Mouse (Mus musculus) hindbrain, embryonic 14.5 days (tissue): ENCODE results near the gene Spats2l. TPM values are rescaled to one million over a fixed set of nuclear protein-coding genes. Genes with fewer than 3 reads are reported as not detected.
A peak's percentile ranks its signal among the peaks of the same experiment; 100 is the strongest.

Source experiments
- ATAC-seq: fragments of 200-750 bp; cut with Nextera tagmentation; 2 replicates; pipeline ENCODE4 v1.8.0; 2017; ENCODE audit warnings: moderate number of reproducible peaks, mild to moderate bottlenecking, moderate TSS enrichment, moderate library complexity; ENCODE audit not compliant: low FRiP score
- DNase-seq: peaks from one replicate; pipeline ENCODE4 v3.0.0-alpha.2; 2015; ENCODE audit warnings: low spot score
- H3K27ac ChIP-seq: fragments of 300-500 bp; sonication (generic); 2 replicates; pipeline ENCODE4 v1.5.1; 2014; ENCODE audit warnings: mild to moderate bottlenecking, moderate library complexity
- H3K27me3 ChIP-seq: fragments of 300-500 bp; sonication (generic); 2 replicates; pipeline ENCODE4 v1.6.1; 2014; ENCODE audit warnings: mild to moderate bottlenecking, low read length, mixed read lengths; ENCODE audit not compliant: control insufficient read depth, insufficient read depth
- H3K36me3 ChIP-seq: fragments of 300-500 bp; sonication (generic); replicated peaks from 2 replicates; pipeline ENCODE4 v1.6.1; 2014; ENCODE audit not compliant: control insufficient read depth, insufficient read depth
- H3K4me1 ChIP-seq: fragments of 300-500 bp; sonication (generic); replicated peaks from 2 replicates; pipeline ENCODE4 v1.6.1; 2014; ENCODE audit warnings: antibody characterized with exemption, low read length, mixed read lengths; ENCODE audit not compliant: control insufficient read depth, insufficient read depth
- H3K4me2 ChIP-seq: fragments of 300-500 bp; sonication (generic); replicated peaks from 2 replicates; pipeline ENCODE4 v1.6.1; 2014; ENCODE audit warnings: mild to moderate bottlenecking, moderate library complexity
- H3K4me3 ChIP-seq: fragments of 300-500 bp; sonication (generic); replicated peaks from 2 replicates; pipeline ENCODE4 v1.5.1; 2014; ENCODE audit warnings: mild to moderate bottlenecking, low read length
- H3K9ac ChIP-seq: fragments of 300-500 bp; sonication (generic); 2 replicates; pipeline ENCODE4 v1.6.1; 2014
- H3K9me3 ChIP-seq: fragments of 300-500 bp; sonication (generic); 2 replicates; pipeline ENCODE4 v1.6.1; 2016; ENCODE audit warnings: low read length; ENCODE audit not compliant: control insufficient read depth
- WGBS: fragments of 180-500 bp; shearing (Covaris S2); extraction: QIAGEN DNeasy Blood & Tissue Kit; methylation state at CpG from one replicate; pipeline ENCODE4 v1.1.7; 2014; 5-methylcytosine and 5-hydroxymethylcytosine counted together
- polyA plus RNA-seq: library from polyadenylated mRNA; unstranded; fragments of >200 nt; fragmentation: Nextera tagmentation; extraction: Ambion mirVana; gene quantifications from 2 replicates; pipeline ENCODE4 v1.2.1, GENCODE M21; 2014

Spats2l gene
- polyA plus RNA-seq: 83.2 and 86.9 TPM in 2 replicates

GRCm38 (mm10) chr1:57774001-57774667 is at the start of gene Spats2l:
Gene Spats2l, plus strand, starts transcription at chr1:57774162.
- Histone ChIP-seq H3K4me2 (peak within 1 kb of the TSS; percentile 87), H3K9me3 (no peaks in the 10 kb centered on the region), H3K36me3 (no peaks in the 10 kb centered on the region), H3K4me1 (peaks cover 3% of the 10 kb centered on the region; the same call in 1 of the 2 replicates), H3K27me3 (no peaks in the 10 kb centered on the region), H3K27ac (peak within 1 kb of the TSS; percentile 94), H3K9ac (peak within 1 kb of the TSS; percentile 88), H3K4me3 (peak within 1 kb of the TSS; percentile 88)
- under 1% methylated on average over 22 of the region's 22 CpGs for WGBS
- DNase-seq (peak; percentile 66), ATAC-seq (peak; percentile 49)

GRCm38 (mm10) chr1:57725268-57725667 is 48.7 kb upstream of the Spats2l start:
- DNase-seq (no peak), ATAC-seq (no peak)
- Histone ChIP-seq H3K4me3 (no peak overlapping the region), H3K27me3 (no peaks in the 10 kb centered on the region), H3K4me1 (no peaks in the 10 kb centered on the region), H3K4me2 (no peak overlapping the region), H3K9me3 (no peaks in the 10 kb centered on the region), H3K27ac (no peak overlapping the region), H3K36me3 (no peaks in the 10 kb centered on the region), H3K9ac (no peak overlapping the region)
- 88% methylated on average over 5 of the region's 5 CpGs for WGBS

- H3K9me3 ChIP-seq: no peaks in the 10 kb centered on the region
- DNase-seq: no peak
- no peak overlapping the region for H3K27ac ChIP-seq
- H3K4me3 ChIP-seq: no peak overlapping the region
- no peak overlapping the region for H3K4me2 ChIP-seq
- H3K9ac ChIP-seq: no peak overlapping the region
- no peak for ATAC-seq
- no peaks in the 10 kb centered on the region for H3K4me1 ChIP-seq
- 73% methylated on average over 4 of the region's 4 CpGs for WGBS
- H3K36me3 ChIP-seq: no peaks in the 10 kb centered on the region
- no peaks in the 10 kb centered on the region for H3K27me3 ChIP-seq
These were observed 38.1 kb upstream of the Spats2l start for GRCm38 (mm10) chr1:57735877-57736276.

GRCm38 (mm10) chr1:57741740-57742139 is 32.2 kb upstream of the Spats2l start:
- H3K27me3 ChIP-seq: no peaks in the 10 kb centered on the region
- no peak for ATAC-seq
- no peak overlapping the region for H3K4me3 ChIP-seq
- H3K9ac ChIP-seq: no peak overlapping the region
- H3K27ac ChIP-seq: no peak overlapping the region
- H3K36me3 ChIP-seq: no peaks in the 10 kb centered on the region
- DNase-seq: no peak
- no peak overlapping the region for H3K4me2 ChIP-seq
- 93% methylated on average over 8 of the region's 8 CpGs for WGBS
- no peaks in the 10 kb centered on the region for H3K9me3 ChIP-seq
- no peaks in the 10 kb centered on the region for H3K4me1 ChIP-seq

- WGBS: 75% methylated on average over 2 of the region's 2 CpGs
- H3K27me3 ChIP-seq: no peaks in the 10 kb centered on the region
- no peak overlapping the region for H3K27ac ChIP-seq
- no peaks in the 10 kb centered on the region for H3K4me1 ChIP-seq
- H3K4me3 ChIP-seq: no peak overlapping the region
- no peak overlapping the region for H3K4me2 ChIP-seq
- H3K36me3 ChIP-seq: no peaks in the 10 kb centered on the region
- no peak for DNase-seq
- no peak for ATAC-seq
- H3K9ac ChIP-seq: no peak overlapping the region
- H3K9me3 ChIP-seq: no peaks in the 10 kb centered on the region
These were observed 31.7 kb upstream of the Spats2l start for GRCm38 (mm10) chr1:57742266-57742665.

GRCm38 (mm10) chr1:57751781-57752180 is 22.2 kb upstream of the Spats2l start:
- no peaks in the 10 kb centered on the region for H3K9me3 ChIP-seq
- H3K4me3 ChIP-seq: no peak overlapping the region
- no peaks in the 10 kb centered on the region for H3K36me3 ChIP-seq
- no peak for DNase-seq
- H3K27me3 ChIP-seq: no peaks in the 10 kb centered on the region
- WGBS: 41% methylated on average over 3 of the region's 3 CpGs
- no peak overlapping the region for H3K27ac ChIP-seq
- no peak overlapping the region for H3K9ac ChIP-seq
- H3K4me1 ChIP-seq: no peaks in the 10 kb centered on the region
- H3K4me2 ChIP-seq: no peak overlapping the region
- no peak for ATAC-seq

- Histone ChIP-seq H3K27me3 (no peaks in the 10 kb centered on the region), H3K9ac (no peak overlapping the region), H3K4me3 (no peak overlapping the region), H3K4me2 (no peak overlapping the region), H3K4me1 (no peaks in the 10 kb centered on the region), H3K9me3 (no peaks in the 10 kb centered on the region), H3K27ac (no peak overlapping the region), H3K36me3 (no peaks in the 10 kb centered on the region)
- WGBS: 89% methylated on average over 7 of the region's 7 CpGs
- ATAC-seq (no peak), DNase-seq (no peak)
These were observed 7.6 kb upstream of the Spats2l start for GRCm38 (mm10) chr1:57766396-57766795.

- Histone ChIP-seq H3K36me3 (no peaks in the 10 kb centered on the region), H3K4me2 (peak overlapping the region; percentile 87; the same call in 1 of the 2 replicates)
- WGBS: 85% methylated on average over 5 of the region's 5 CpGs
These were observed 636 bp upstream of the Spats2l start for GRCm38 (mm10) chr1:57773326-57773725.

GRCm38 (mm10) chr1:57774668-57775495 is 920 bp downstream of the Spats2l start:
- no peaks in the 10 kb centered on the region for H3K36me3 ChIP-seq
- H3K4me2 ChIP-seq: peak overlapping the region; percentile 87
- under 1% methylated on average over 88 of the region's 113 CpGs for WGBS
- peak overlapping the region; percentile 94 for H3K27ac ChIP-seq
- DNase-seq: peak; percentile 65
- peaks cover 3% of the 10 kb centered on the region; the same call in 1 of the 2 replicates for H3K4me1 ChIP-seq
- H3K27me3 ChIP-seq: no peaks in the 10 kb centered on the region
- no peaks in the 10 kb centered on the region for H3K9me3 ChIP-seq
- peak; percentile 87 for ATAC-seq
- peak overlapping the region; percentile 88 for H3K4me3 ChIP-seq
- H3K9ac ChIP-seq: peak overlapping the region; percentile 88

More at GRCm38 (mm10) chr1:57773326-57773725, 636 bp upstream of the Spats2l start:
- Histone ChIP-seq H3K27ac (no peak overlapping the region), H3K4me3 (no peak overlapping the region), H3K4me1 (peaks cover 3% of the 10 kb centered on the region; the same call in 1 of the 2 replicates), H3K27me3 (no peaks in the 10 kb centered on the region), H3K9ac (no peak overlapping the region), H3K9me3 (no peaks in the 10 kb centered on the region)
- ATAC-seq (no peak), DNase-seq (no peak)
